Mouse (Mus musculus): ENCODE measurements at regions not wholly inside any gene's neighbourhood (a gene's known extent, or its start where the extent isn't known, plus 50 kb on each side); places are given as distances from the start of the nearest gene placed in this dataset.

- Histone ChIP-seq H3K36me3 (ENCODE audit: control insufficient read depth, insufficient read depth, low read length) (no peaks in the 10 kb centered on the region), H3K4me1 (ENCODE audit: control insufficient read depth, insufficient read depth, low read length) (no peaks in the 10 kb centered on the region; the same call in 1 of the 2 replicates), H3K27ac (ENCODE audit: control insufficient read depth, insufficient read depth, low read depth, low read length) (no peak overlapping the region), H3K27me3 (ENCODE audit: control insufficient read depth, insufficient read depth, low read length) (no peaks in the 10 kb centered on the region), H3K4me3 (ENCODE audit: control insufficient read depth, low read depth, low read length) (no peak overlapping the region)
- TF ChIP-seq CTCF (IDR thresholded peaks at IDR 0.05; ENCODE audit: control insufficient read depth, insufficient read depth, insufficient replicate concordance, low read depth, low read length) (no peak), POLR2A (IDR thresholded peaks at IDR 0.05; ENCODE audit: control insufficient read depth, low read depth, low read length) (no peak)
Observed at GRCm38 (mm10) chr9:46738634-46739033, 259.9 kb upstream of the Gm4791 start.

DNA sequence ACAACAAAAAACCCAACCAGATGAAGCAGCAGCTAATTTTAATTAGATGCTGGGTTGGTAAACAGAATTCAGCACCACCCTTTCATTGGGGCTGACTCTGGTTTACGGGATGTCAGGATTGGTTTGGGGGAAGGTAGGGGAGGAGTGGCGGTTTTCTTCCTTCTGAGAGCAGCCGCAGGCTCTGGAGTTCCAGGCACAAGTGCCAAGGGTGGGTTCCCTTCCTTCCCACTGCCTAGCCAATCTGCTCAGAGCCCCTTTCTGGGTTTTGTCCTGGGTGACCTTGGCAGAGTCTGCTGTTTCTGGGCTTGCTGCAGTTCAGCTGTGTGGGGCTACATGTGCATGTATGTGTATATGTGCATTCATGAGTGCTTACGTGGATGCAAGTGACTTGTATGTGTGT lies 260.5 kb upstream of the Gm4791 start:
- no peaks in the 10 kb centered on the region for H3K27me3 ChIP-seq (ENCODE audit: control insufficient read depth, insufficient read depth, low read length)
- no peaks in the 10 kb centered on the region for H3K36me3 ChIP-seq (ENCODE audit: control insufficient read depth, insufficient read depth, low read length)
- no peaks in the 10 kb centered on the region; the same call in 1 of the 2 replicates for H3K4me1 ChIP-seq (ENCODE audit: control insufficient read depth, insufficient read depth, low read length)
- no peak for TF ChIP-seq CTCF (IDR thresholded peaks at IDR 0.05; ENCODE audit: control insufficient read depth, insufficient read depth, insufficient replicate concordance, low read depth, low read length)
- TF ChIP-seq POLR2A (IDR thresholded peaks at IDR 0.05; ENCODE audit: control insufficient read depth, low read depth, low read length), result no peak
- H3K4me3 ChIP-seq (ENCODE audit: control insufficient read depth, low read depth, low read length), result no peak overlapping the region
- no peak overlapping the region for H3K27ac ChIP-seq (ENCODE audit: control insufficient read depth, insufficient read depth, low read depth, low read length)

GRCm38 (mm10) chr9:46737446-46737845 lies 261.1 kb upstream of the Gm4791 start:
- Histone ChIP-seq H3K27me3 (ENCODE audit: control insufficient read depth, insufficient read depth, low read length) (no peaks in the 10 kb centered on the region), H3K4me1 (ENCODE audit: control insufficient read depth, insufficient read depth, low read length) (no peaks in the 10 kb centered on the region; the same call in 1 of the 2 replicates), H3K36me3 (ENCODE audit: control insufficient read depth, insufficient read depth, low read length) (no peaks in the 10 kb centered on the region), H3K27ac (ENCODE audit: control insufficient read depth, insufficient read depth, low read depth, low read length) (no peak overlapping the region), H3K4me3 (ENCODE audit: control insufficient read depth, low read depth, low read length) (no peak overlapping the region)
- TF ChIP-seq CTCF (IDR thresholded peaks at IDR 0.05; ENCODE audit: control insufficient read depth, insufficient read depth, insufficient replicate concordance, low read depth, low read length) (no peak), POLR2A (IDR thresholded peaks at IDR 0.05; ENCODE audit: control insufficient read depth, low read depth, low read length) (no peak)

DNA sequence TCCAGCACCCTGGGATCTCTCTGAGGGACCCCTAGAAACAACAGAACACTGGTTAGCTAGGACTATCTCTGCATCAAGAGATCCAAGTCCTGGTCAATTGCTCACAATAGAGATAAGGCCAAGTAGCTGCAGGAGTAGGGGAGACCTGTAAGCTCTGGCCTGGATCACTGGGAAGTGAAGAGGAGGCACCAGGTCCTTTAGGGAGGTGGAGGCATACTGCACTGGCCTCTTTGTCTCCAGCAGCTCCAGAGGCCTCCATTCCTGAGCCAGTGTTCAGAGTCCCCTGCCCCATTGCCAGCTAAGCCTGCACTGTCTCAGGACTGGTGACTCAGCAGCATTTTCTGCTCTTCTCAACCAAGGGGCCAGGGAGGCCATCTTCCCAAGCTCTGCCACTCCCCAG lies 262.3 kb upstream of the Gm4791 start:
- Histone ChIP-seq H3K27me3 (ENCODE audit: control insufficient read depth, insufficient read depth, low read length) (no peaks in the 10 kb centered on the region), H3K4me1 (ENCODE audit: control insufficient read depth, insufficient read depth, low read length) (no peaks in the 10 kb centered on the region; the same call in 1 of the 2 replicates), H3K27ac (ENCODE audit: control insufficient read depth, insufficient read depth, low read depth, low read length) (no peak overlapping the region), H3K4me3 (ENCODE audit: control insufficient read depth, low read depth, low read length) (no peak overlapping the region), H3K36me3 (ENCODE audit: control insufficient read depth, insufficient read depth, low read length) (no peaks in the 10 kb centered on the region)
- no peak for TF ChIP-seq CTCF (IDR thresholded peaks at IDR 0.05; ENCODE audit: control insufficient read depth, insufficient read depth, insufficient replicate concordance, low read depth, low read length)
- no peak for TF ChIP-seq POLR2A (IDR thresholded peaks at IDR 0.05; ENCODE audit: control insufficient read depth, low read depth, low read length)

GRCm38 (mm10) chr9:46735664-46736067 lies 262.9 kb upstream of the Gm4791 start:
- H3K36me3 ChIP-seq (ENCODE audit: control insufficient read depth, insufficient read depth, low read length), result no peaks in the 10 kb centered on the region
- H3K4me3 ChIP-seq (ENCODE audit: control insufficient read depth, low read depth, low read length), result no peak overlapping the region
- no peaks in the 10 kb centered on the region for H3K27me3 ChIP-seq (ENCODE audit: control insufficient read depth, insufficient read depth, low read length)
- H3K27ac ChIP-seq (ENCODE audit: control insufficient read depth, insufficient read depth, low read depth, low read length), result no peak overlapping the region
- TF ChIP-seq CTCF (IDR thresholded peaks at IDR 0.05; ENCODE audit: control insufficient read depth, insufficient read depth, insufficient replicate concordance, low read depth, low read length) (peak; percentile 86), POLR2A (IDR thresholded peaks at IDR 0.05; ENCODE audit: control insufficient read depth, low read depth, low read length) (no peak)
- no peaks in the 10 kb centered on the region; the same call in 1 of the 2 replicates for H3K4me1 ChIP-seq (ENCODE audit: control insufficient read depth, insufficient read depth, low read length)

DNA sequence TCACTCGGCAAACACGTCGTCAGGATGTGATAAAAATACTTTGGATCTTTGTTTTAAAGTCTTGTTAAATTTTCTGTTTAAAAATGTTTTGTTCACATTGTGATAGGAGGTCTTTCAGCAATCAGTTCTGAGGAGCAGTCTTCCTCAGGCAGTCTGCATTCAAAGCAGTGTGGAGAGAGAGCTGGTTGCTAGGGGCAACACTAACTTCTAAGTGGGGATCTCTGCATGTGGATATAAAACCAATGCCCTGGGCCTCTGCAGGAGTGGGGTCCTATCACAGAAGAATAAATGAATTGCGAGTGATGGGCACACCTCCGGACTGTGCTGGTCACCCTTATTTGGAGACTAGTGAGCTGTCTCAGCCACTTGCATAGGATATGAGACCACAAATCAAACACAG lies 270.1 kb upstream of the Gm4791 start:
- Histone ChIP-seq H3K27ac (ENCODE audit: control insufficient read depth, insufficient read depth, low read depth, low read length) (no peak overlapping the region), H3K4me3 (ENCODE audit: control insufficient read depth, low read depth, low read length) (no peak overlapping the region), H3K4me1 (ENCODE audit: control insufficient read depth, insufficient read depth, low read length) (no peaks in the 10 kb centered on the region), H3K36me3 (ENCODE audit: control insufficient read depth, insufficient read depth, low read length) (no peaks in the 10 kb centered on the region), H3K27me3 (ENCODE audit: control insufficient read depth, insufficient read depth, low read length) (no peaks in the 10 kb centered on the region)
- TF ChIP-seq POLR2A (IDR thresholded peaks at IDR 0.05; ENCODE audit: control insufficient read depth, low read depth, low read length), result no peak
- TF ChIP-seq CTCF (IDR thresholded peaks at IDR 0.05; ENCODE audit: control insufficient read depth, insufficient read depth, insufficient replicate concordance, low read depth, low read length), result no peak

DNA sequence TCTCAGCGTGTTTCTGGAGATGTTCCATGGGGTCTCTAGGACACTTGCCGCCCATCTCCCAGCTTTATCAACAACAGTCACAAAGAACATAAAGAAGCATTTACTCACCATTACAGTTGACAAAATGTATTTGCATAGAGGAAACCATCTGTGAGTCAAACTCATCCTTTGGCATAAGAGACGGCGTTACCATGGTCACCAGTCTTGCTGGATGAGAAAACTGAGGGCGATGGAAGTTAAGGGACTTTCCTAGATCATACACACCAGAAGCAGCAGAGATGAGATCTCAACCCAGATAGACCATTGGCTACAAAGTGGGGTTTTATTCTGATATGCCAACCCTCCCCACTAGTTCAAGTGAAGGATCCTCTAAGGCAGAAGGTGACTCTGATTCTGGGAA lies 274.3 kb upstream of the Gm4791 start:
- no peak for TF ChIP-seq POLR2A (IDR thresholded peaks at IDR 0.05; ENCODE audit: control insufficient read depth, low read depth, low read length)
- TF ChIP-seq CTCF (IDR thresholded peaks at IDR 0.05; ENCODE audit: control insufficient read depth, insufficient read depth, insufficient replicate concordance, low read depth, low read length), result no peak
- Histone ChIP-seq H3K4me3 (ENCODE audit: control insufficient read depth, low read depth, low read length) (no peak overlapping the region), H3K27ac (ENCODE audit: control insufficient read depth, insufficient read depth, low read depth, low read length) (no peak overlapping the region), H3K4me1 (ENCODE audit: control insufficient read depth, insufficient read depth, low read length) (no peaks in the 10 kb centered on the region), H3K27me3 (ENCODE audit: control insufficient read depth, insufficient read depth, low read length) (no peaks in the 10 kb centered on the region), H3K36me3 (ENCODE audit: control insufficient read depth, insufficient read depth, low read length) (no peaks in the 10 kb centered on the region)

- TF ChIP-seq POLR2A (IDR thresholded peaks at IDR 0.05; ENCODE audit: control insufficient read depth, low read depth, low read length), result no peak
- TF ChIP-seq CTCF (IDR thresholded peaks at IDR 0.05; ENCODE audit: control insufficient read depth, insufficient read depth, insufficient replicate concordance, low read depth, low read length), result no peak
- Histone ChIP-seq H3K27ac (ENCODE audit: control insufficient read depth, insufficient read depth, low read depth, low read length) (no peak overlapping the region), H3K4me1 (ENCODE audit: control insufficient read depth, insufficient read depth, low read length) (no peaks in the 10 kb centered on the region), H3K36me3 (ENCODE audit: control insufficient read depth, insufficient read depth, low read length) (no peaks in the 10 kb centered on the region), H3K27me3 (ENCODE audit: control insufficient read depth, insufficient read depth, low read length) (no peaks in the 10 kb centered on the region), H3K4me3 (ENCODE audit: control insufficient read depth, low read depth, low read length) (no peak overlapping the region)
Observed at GRCm38 (mm10) chr9:46713415-46713814, 285.1 kb upstream of the Gm4791 start.

All from testis, adult 2 months (tissue).